ENCODE assay signal across 26 mouse cellular contexts in genomic region chr3:133634306-133634705, GRCm38 (mm10).
"Had no signal": no experiment of that assay in that cellular context is flagged by ENCODE, and none has a peak within 500 bp of the region (broad histone marks: within the 10 kb centered on the region; RNA-seq: fewer than 3 reads in every experiment).

No protein-coding gene starts in this region.

- H3K4me3 ChIP-seq: heart, adult 2 months; heart, embryonic 13.5 days; heart, embryonic 15.5 days; hindbrain, embryonic 10.5 days; hindbrain, embryonic 12.5 days; kidney, embryonic 15.5 days; limb, embryonic 10.5 days; limb, embryonic 12.5 days; liver, embryonic 13.5 days; liver, embryonic 15.5 days had no signal

- DNase-seq: gastrocnemius, postnatal 14 days; gastrocnemius, postnatal 36 days; heart, adult 2 months; heart, postnatal 4 days; kidney, adult 11 months; kidney, adult 2 months; kidney, adult 9 months; kidney, postnatal 14 days; kidney, postnatal 36 days; layer of hippocampus, adult 9-11 months; layer of hippocampus, postnatal 36 days; liver; liver, embryonic 13.5 days had no signal

- H3K27me3 ChIP-seq: heart, embryonic 13.5 days; heart, embryonic 15.5 days; hindbrain, embryonic 12.5 days; kidney, embryonic 15.5 days; limb, embryonic 12.5 days; liver, embryonic 13.5 days; liver, embryonic 15.5 days had no signal

- H3K36me3 ChIP-seq: heart, embryonic 13.5 days; heart, embryonic 15.5 days; hindbrain, embryonic 10.5 days; hindbrain, embryonic 12.5 days; kidney, embryonic 15.5 days; limb, embryonic 10.5 days; limb, embryonic 12.5 days; liver, embryonic 13.5 days; liver, embryonic 15.5 days had no signal

- H3K4me2 ChIP-seq: heart, embryonic 11.5 days; heart, embryonic 13.5 days; heart, embryonic 15.5 days; hindbrain, embryonic 12.5 days; hindbrain, embryonic 14.5 days; kidney, embryonic 15.5 days; limb, embryonic 12.5 days; liver, embryonic 11.5 days; liver, embryonic 13.5 days; liver, embryonic 15.5 days had no signal

- H3K9me3 ChIP-seq: heart, embryonic 13.5 days; heart, embryonic 15.5 days; hindbrain, embryonic 10.5 days; hindbrain, embryonic 12.5 days; kidney, embryonic 15.5 days; limb, embryonic 10.5 days; limb, embryonic 12.5 days; liver, embryonic 13.5 days; liver, embryonic 15.5 days had no signal

- H3K27ac ChIP-seq: heart, adult 2 months; heart, embryonic 13.5 days; heart, embryonic 15.5 days; hindbrain, embryonic 10.5 days; hindbrain, embryonic 12.5 days; hindbrain, embryonic 14.5 days; hindbrain, postnatal 0 days; kidney, embryonic 15.5 days; kidney, postnatal 0 days; limb, embryonic 10.5 days; limb, embryonic 12.5 days; liver, embryonic 13.5 days; liver, embryonic 15.5 days had no signal

- H3K9ac ChIP-seq: heart, embryonic 13.5 days; heart, embryonic 15.5 days; hindbrain, embryonic 12.5 days; hindbrain, embryonic 14.5 days; kidney, embryonic 15.5 days; limb, embryonic 12.5 days; liver, embryonic 13.5 days; liver, embryonic 15.5 days had no signal

- H3K4me1 ChIP-seq: heart, embryonic 15.5 days; hindbrain, embryonic 10.5 days; hindbrain, embryonic 12.5 days; kidney, embryonic 15.5 days; limb, embryonic 10.5 days; limb, embryonic 12.5 days; liver, embryonic 13.5 days; liver, embryonic 15.5 days had no signal

- ATAC-seq: hindbrain, postnatal 0 days had no signal
